Mouse (Mus musculus): Measurements from ENCODE around the gene Cyp4a31. TPM values are rescaled to one million over a fixed set of nuclear protein-coding genes. Genes with fewer than 3 reads are reported as not detected.

Cyp4a31 gene
- total and polyA plus RNA-seq, 3 experiments, result not detected

Other genes starting within 250 kb of the Cyp4a31 start
- not detected in 2 replicates for gene Cyp4a12b, start 152.0 kb upstream of the Cyp4a31 start, total RNA-seq (2012; rRNA removed)
- gene Cyp4a12b, start 152.0 kb upstream of the Cyp4a31 start, total RNA-seq (2014; rRNA removed), result not detected in 2 replicates
- not detected in 2 replicates for gene Cyp4a12b, start 152.0 kb upstream of the Cyp4a31 start, polyA plus RNA-seq (2012; ENCODE audit: insufficient read length, low read depth)
- not detected in 2 replicates for gene Cyp4a30b, start 111.0 kb upstream of the Cyp4a31 start, total RNA-seq (2012; rRNA removed)
- not detected in 2 replicates for gene Cyp4a30b, start 111.0 kb upstream of the Cyp4a31 start, total RNA-seq (2014; rRNA removed)
- not detected in 2 replicates for gene Cyp4a30b, start 111.0 kb upstream of the Cyp4a31 start, polyA plus RNA-seq (2012; ENCODE audit: insufficient read length, low read depth)
- gene Cyp4a14, start 67.5 kb upstream of the Cyp4a31 start, total RNA-seq (2012; rRNA removed), result not detected in 2 replicates
- gene Cyp4a14, start 67.5 kb upstream of the Cyp4a31 start, total RNA-seq (2014; rRNA removed), result not detected in 2 replicates
- not detected in 2 replicates for gene Cyp4a14, start 67.5 kb upstream of the Cyp4a31 start, polyA plus RNA-seq (2012; ENCODE audit: insufficient read length, low read depth)
- not detected in 2 replicates for gene Cyp4a10, start 45.4 kb upstream of the Cyp4a31 start, total RNA-seq (2012; rRNA removed)
- gene Cyp4a10, start 45.4 kb upstream of the Cyp4a31 start, total RNA-seq (2014; rRNA removed), result not detected in 2 replicates
- gene Cyp4a10, start 45.4 kb upstream of the Cyp4a31 start, polyA plus RNA-seq (2012; ENCODE audit: insufficient read length, low read depth), result not detected in 2 replicates
- not detected in 2 replicates for gene Cyp4a32, start 37.3 kb downstream of the Cyp4a31 start, total RNA-seq (2012; rRNA removed)
- not detected in 2 replicates for gene Cyp4a32, start 37.3 kb downstream of the Cyp4a31 start, total RNA-seq (2014; rRNA removed)
- gene Cyp4a32, start 37.3 kb downstream of the Cyp4a31 start, polyA plus RNA-seq (2012; ENCODE audit: insufficient read length, low read depth), result not detected in 2 replicates
- not detected in 2 replicates for gene Cyp4b1, start 84.1 kb downstream of the Cyp4a31 start, total RNA-seq (2012; rRNA removed)
- gene Cyp4b1, start 84.1 kb downstream of the Cyp4a31 start, total RNA-seq (2014; rRNA removed), result not detected in 2 replicates
- gene Cyp4b1, start 84.1 kb downstream of the Cyp4a31 start, polyA plus RNA-seq (2012; ENCODE audit: insufficient read length, low read depth), result not detected in 2 replicates
- 12.3 and 12.9 TPM in 2 replicates for gene Efcab14, start 174.1 kb downstream of the Cyp4a31 start, total RNA-seq (2012; rRNA removed)
- 12.4 and 13.5 TPM in 2 replicates for gene Efcab14, start 174.1 kb downstream of the Cyp4a31 start, total RNA-seq (2014; rRNA removed)
- 18.3 and 23.0 TPM in 2 replicates for gene Efcab14, start 174.1 kb downstream of the Cyp4a31 start, polyA plus RNA-seq (2012; ENCODE audit: insufficient read length, low read depth)
- gene Tex38, start 217.4 kb downstream of the Cyp4a31 start, total RNA-seq (2012; rRNA removed), result 0.17 TPM in 1 of 2 replicates, not detected in the other
- not detected in 2 replicates for gene Tex38, start 217.4 kb downstream of the Cyp4a31 start, total RNA-seq (2014; rRNA removed)
- gene Tex38, start 217.4 kb downstream of the Cyp4a31 start, polyA plus RNA-seq (2012; ENCODE audit: insufficient read length, low read depth), result 0.30 and 0.52 TPM in 2 replicates
- gene Atpaf1, start 221.2 kb downstream of the Cyp4a31 start, total RNA-seq (2012; rRNA removed), result 17.0 and 24.3 TPM in 2 replicates
- 36.3 and 37.5 TPM in 2 replicates for gene Atpaf1, start 221.2 kb downstream of the Cyp4a31 start, total RNA-seq (2014; rRNA removed)
- gene Atpaf1, start 221.2 kb downstream of the Cyp4a31 start, polyA plus RNA-seq (2012; ENCODE audit: insufficient read length, low read depth), result 22.1 and 27.7 TPM in 2 replicates